Mouse (Mus musculus): ENCODE results near the gene Actr3b.

DNA sequence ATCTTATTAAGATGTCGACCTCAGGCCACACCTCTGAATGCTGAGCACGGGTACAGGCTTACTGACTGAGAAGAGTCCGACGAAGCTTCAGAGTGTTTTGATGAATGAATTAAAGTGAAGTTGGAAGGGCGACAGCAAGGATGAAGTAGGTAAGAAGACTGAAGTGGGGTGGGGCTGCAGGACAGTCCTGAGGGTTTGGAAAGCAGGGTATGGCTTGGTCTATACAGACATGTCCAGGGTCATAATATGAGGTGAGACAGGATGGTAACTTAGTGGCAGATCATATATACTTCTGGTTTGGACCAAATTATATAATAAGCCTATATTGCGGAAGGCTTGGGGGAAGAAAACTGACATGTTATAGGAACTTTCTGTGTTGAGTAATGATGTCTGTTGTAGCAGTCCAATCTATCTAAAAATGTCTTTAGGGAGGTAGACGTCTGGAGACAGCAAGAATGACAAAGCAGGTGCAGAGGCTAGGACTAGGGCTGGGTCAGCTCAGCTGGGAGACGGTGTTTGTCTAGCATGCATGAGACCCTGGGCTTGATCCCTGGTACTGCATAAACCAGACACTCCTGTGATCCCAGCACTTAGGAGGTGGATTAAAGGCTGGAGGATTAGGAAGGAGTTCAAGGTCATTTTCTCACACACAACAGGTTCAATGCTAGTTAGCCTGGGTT, 6.1 kb upstream of the Actr3b start:
- TF ChIP-seq CTCF (IDR thresholded peaks at IDR 0.05; ENCODE audit: control insufficient read depth, insufficient read depth, insufficient replicate concordance, low read depth, low read length) = no peak
- TF ChIP-seq POLR2A (IDR thresholded peaks at IDR 0.05; ENCODE audit: control insufficient read depth, low read depth, low read length) = no peak

Measured in testis, adult 2 months (tissue).